Mouse (Mus musculus) layer of hippocampus, adult 9-10 months (tissue): Measurements from ENCODE around the gene Gsta4.
"Not testable (repeated sequence)": the region's sequence is repeated elsewhere in the genome, so short reads cannot be mapped to it uniquely, and the experiment has no call there.

Experiments used
- DNase-seq: peaks from one replicate; pipeline ENCODE4 v3.0.0; 2022; ENCODE audit warnings: low spot score

Gsta4 gene

GRCm38 (mm10) chr9:78230461-78230860, 47.9 kb downstream of the Gsta4 start, which contains the start of gene Gsta1:
Gene Gsta1 (plus strand): TSS chr9:78230656.
- DNase-seq = not testable (repeated sequence)

- not testable (repeated sequence) for DNase-seq
Measured at GRCm38 (mm10) chr9:78233121-78233695, 50.6 kb downstream of the Gsta4 start.

DNA sequence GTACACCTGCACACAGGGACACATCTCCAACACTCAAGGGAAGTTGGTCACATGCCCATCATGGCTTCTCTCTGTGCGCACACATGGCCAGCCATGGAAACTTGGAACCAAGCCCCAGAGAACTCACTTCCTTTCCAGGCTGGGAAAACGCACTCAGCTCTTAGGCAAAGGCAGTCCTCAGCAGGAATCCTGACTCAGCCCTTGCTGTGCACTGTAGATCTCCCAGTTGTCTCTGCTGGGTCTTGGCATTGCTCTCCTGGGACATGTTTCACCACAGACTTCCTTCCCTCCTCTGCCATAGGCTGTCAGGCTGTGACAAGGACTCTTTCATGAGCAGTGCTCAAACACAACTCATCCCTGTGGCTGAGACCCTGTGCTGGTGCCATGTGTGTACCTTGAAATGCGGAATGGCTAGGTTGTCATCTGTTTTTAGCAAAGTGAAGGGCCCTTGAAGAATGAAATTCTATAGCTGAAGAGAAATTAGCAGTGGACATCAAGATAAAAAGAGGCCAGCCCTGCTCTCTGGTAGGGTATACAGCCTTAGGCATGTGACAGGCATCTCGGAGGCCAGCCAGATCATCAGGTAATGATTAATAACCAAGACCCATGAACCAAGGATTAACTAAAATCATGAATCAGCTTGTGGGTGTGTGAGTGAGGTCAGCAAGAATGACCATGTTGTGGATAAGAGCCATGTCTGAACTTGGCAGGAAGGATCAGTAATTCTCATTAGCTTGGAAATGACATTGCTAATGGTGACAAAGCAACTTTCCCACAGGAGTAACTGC, 73.3 kb downstream of the Gsta4 start:
- not testable (repeated sequence) for DNase-seq

DNA sequence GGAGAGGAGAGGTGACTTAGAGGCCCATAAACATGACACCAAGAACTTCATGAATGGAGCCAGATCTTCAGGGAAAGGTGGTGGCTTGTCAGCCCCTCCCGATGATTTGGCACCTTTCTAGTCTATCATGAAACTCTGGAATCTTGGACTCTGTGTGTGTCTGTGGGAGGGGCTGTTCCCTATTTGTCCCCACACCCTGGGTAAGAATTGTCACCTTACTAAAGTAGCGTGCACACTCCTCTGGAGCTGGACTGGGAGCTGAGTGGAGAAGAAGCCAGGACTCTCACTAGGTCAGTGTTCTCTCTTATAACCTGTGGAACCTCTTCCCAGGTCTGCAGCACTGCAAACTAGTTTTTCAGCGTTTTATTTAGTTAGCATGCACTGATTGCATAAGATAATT, 74.3 kb downstream of the Gsta4 start, which contains the start of gene Gm3776:
Gene Gm3776, plus strand, starts transcription at position 216 of the 400 bp plus-strand sequence.
- DNase-seq = not testable (repeated sequence)
